Mouse (Mus musculus): ENCODE results near the gene Camk2d. TPM values are rescaled to one million over a fixed set of nuclear protein-coding genes. Genes with fewer than 3 reads are reported as not detected.

Gene Camk2d
- total and polyA plus RNA-seq, 2 experiments from 2014 or later: 95.3 to 178 TPM

DNA sequence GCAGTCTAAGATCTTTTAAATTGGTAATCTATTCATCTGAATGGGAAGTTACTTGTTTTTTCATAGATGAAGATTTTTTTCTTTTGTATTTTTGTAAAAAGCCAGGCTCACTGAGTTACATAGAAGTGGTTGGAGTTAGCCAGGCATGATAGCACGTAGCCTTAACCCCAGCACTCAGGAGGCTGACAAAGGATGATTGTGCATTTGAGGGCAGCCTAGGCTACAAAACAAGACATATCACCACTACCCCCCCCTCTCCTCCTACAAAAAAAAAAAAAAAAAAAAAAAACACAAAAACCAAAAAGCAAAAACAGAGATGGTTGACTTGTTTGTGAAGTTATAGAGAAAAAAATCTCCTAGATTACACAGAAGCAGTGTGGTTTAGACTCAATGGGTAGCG, 92.4 kb downstream of the Camk2d start:
- H3K27ac ChIP-seq: no peak overlapping the region
- ATAC-seq (no peak), DNase-seq (ENCODE audit: low spot score) (no peak)
- H3K9ac ChIP-seq (replicated peaks; ENCODE audit: low read length): no peak overlapping the region
- no peaks in the 10 kb centered on the region for H3K9me3 ChIP-seq (ENCODE audit: low read length)
- H3K4me2 ChIP-seq (ENCODE audit: low read depth, low read length): no peak overlapping the region
- TF ChIP-seq CTCF (IDR thresholded peaks at IDR 0.05; ENCODE audit: low read depth): no peak
- no peaks in the 10 kb centered on the region for H3K27me3 ChIP-seq (ENCODE audit: insufficient read depth, low read length)
- no peaks in the 10 kb centered on the region for H3K36me3 ChIP-seq (ENCODE audit: insufficient read depth, low read length)
- WGBS: 79% methylated on average over 2 of the region's 2 CpGs
- H3K4me1 ChIP-seq (ENCODE audit: insufficient read depth, low read length): peaks cover 4% of the 10 kb centered on the region; the same call in 1 of the 2 replicates
- H3K4me3 ChIP-seq (ENCODE audit: low read length): no peak overlapping the region

DNA sequence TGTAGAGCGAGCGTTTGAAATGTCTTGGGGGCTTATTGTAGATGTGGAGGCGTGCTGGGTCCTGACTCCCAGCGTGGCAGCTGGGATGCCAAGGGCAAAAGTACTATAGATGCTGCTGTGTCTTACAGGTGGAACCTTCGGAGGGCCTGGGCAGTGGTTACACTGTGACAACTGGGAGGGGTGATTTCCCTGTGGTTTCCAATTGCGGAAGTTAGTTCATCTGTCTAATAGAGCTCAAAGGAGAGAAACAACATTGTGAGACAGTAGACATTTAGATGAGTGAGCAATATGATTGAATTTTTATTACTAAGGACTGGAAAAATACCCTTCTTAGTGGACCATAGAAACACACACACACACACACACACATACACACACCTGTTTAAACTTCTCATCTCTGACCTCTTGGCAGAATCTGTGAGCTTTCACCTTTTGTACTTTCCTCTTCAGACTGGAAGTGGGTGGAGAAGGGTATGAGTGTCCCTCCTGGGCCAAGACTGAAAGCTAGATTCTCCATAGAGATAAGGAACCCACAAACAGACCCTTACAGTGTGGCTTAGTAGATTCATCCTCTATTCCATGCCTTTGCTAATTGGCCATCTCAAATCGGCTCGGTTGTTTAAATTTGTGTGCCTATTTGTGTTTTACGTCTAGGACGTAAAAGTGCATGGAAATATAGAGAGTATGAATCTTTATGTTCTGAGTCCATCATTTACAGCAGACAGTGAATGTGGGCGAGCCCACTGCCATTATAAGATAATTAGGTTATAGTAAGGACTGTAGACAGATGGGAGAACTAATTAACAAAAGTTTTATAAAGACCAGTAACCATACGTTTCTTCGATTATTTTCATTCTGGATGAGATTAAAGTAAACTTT, 94.8 kb downstream of the Camk2d start:
- Histone ChIP-seq H3K9me3 (ENCODE audit: low read length) (no peaks in the 10 kb centered on the region), H3K27ac (no peak overlapping the region), H3K36me3 (ENCODE audit: insufficient read depth, low read length) (no peaks in the 10 kb centered on the region), H3K9ac (replicated peaks; ENCODE audit: low read length) (no peak overlapping the region), H3K27me3 (ENCODE audit: insufficient read depth, low read length) (no peaks in the 10 kb centered on the region), H3K4me3 (ENCODE audit: low read length) (no peak overlapping the region), H3K4me2 (ENCODE audit: low read depth, low read length) (no peak overlapping the region), H3K4me1 (ENCODE audit: insufficient read depth, low read length) (peaks cover 10% of the 10 kb centered on the region; the same call in 1 of the 2 replicates)
- 91% methylated on average over 13 of the region's 13 CpGs for WGBS
- TF ChIP-seq CTCF (IDR thresholded peaks at IDR 0.05; ENCODE audit: low read depth): no peak
- ATAC-seq (no peak), DNase-seq (ENCODE audit: low spot score) (no peak)

DNA sequence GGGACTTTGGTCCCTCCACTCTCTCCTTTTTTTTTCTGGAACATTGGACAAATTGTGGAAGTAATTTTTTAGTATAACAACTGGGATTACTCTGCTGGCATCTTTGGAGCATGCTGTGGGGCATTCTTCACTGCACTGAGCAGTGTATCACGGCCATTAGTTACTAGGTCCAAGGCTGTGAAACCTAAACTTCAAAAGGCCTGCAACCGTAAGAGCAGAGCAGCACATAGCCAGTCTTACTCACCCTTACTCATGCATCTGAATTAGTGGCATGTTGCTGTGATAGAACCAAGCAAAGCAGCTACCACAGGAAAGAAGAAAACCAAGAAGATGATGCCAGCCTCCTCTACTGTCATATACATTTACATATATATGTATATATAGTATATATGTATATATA, 95.5 kb downstream of the Camk2d start:
- H3K4me2 ChIP-seq (ENCODE audit: low read depth, low read length): no peak overlapping the region
- no peaks in the 10 kb centered on the region for H3K27me3 ChIP-seq (ENCODE audit: insufficient read depth, low read length)
- no peak for TF ChIP-seq CTCF (IDR thresholded peaks at IDR 0.05; ENCODE audit: low read depth)
- no peaks in the 10 kb centered on the region for H3K9me3 ChIP-seq (ENCODE audit: low read length)
- DNase-seq (ENCODE audit: low spot score) (no peak), ATAC-seq (no peak)
- H3K9ac ChIP-seq (replicated peaks; ENCODE audit: low read length): no peak overlapping the region
- H3K36me3 ChIP-seq (ENCODE audit: insufficient read depth, low read length): no peaks in the 10 kb centered on the region
- H3K4me1 ChIP-seq (ENCODE audit: insufficient read depth, low read length): peaks cover 10% of the 10 kb centered on the region; the same call in 1 of the 2 replicates
- H3K4me3 ChIP-seq (ENCODE audit: low read length): no peak overlapping the region
- 72% methylated on average over 2 of the region's 2 CpGs for WGBS
- no peak overlapping the region for H3K27ac ChIP-seq

DNA sequence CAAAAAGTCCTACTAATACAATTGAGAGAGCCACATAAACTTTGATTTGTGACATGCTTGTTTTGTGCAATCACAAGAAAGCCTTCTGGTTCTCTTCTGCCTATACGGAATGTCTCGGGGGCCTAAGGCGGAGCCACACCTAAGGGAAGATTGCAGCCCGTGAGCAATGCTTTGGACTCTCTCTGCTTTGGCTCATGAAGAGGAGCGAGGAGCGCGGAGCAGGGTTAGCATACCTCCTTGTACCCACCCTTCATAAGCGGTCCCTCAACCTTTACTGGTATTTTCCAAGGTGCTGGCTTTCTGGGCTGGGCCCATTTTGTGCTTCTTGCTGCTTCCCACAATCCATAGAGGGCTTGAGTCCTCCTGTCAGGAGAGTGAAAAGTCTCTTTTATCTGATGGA, 96.7 kb downstream of the Camk2d start:
- peak overlapping the region; percentile 51 for H3K27ac ChIP-seq
- H3K9me3 ChIP-seq (ENCODE audit: low read length): no peaks in the 10 kb centered on the region
- no peak overlapping the region for H3K9ac ChIP-seq (replicated peaks; ENCODE audit: low read length)
- 92% methylated on average over 8 of the region's 8 CpGs for WGBS
- H3K4me3 ChIP-seq (ENCODE audit: low read length): no peak overlapping the region
- no peaks in the 10 kb centered on the region for H3K36me3 ChIP-seq (ENCODE audit: insufficient read depth, low read length)
- no peak for DNase-seq (ENCODE audit: low spot score)
- no peak for TF ChIP-seq CTCF (IDR thresholded peaks at IDR 0.05; ENCODE audit: low read depth)
- H3K4me1 ChIP-seq (ENCODE audit: insufficient read depth, low read length): peaks cover 10% of the 10 kb centered on the region; the same call in 1 of the 2 replicates
- H3K27me3 ChIP-seq (ENCODE audit: insufficient read depth, low read length): no peaks in the 10 kb centered on the region
- ATAC-seq: no peak
- H3K4me2 ChIP-seq (ENCODE audit: low read depth, low read length): 0 out of 2 replicates have a peak overlapping the region, but pooled peaks have one; percentile 13

DNA sequence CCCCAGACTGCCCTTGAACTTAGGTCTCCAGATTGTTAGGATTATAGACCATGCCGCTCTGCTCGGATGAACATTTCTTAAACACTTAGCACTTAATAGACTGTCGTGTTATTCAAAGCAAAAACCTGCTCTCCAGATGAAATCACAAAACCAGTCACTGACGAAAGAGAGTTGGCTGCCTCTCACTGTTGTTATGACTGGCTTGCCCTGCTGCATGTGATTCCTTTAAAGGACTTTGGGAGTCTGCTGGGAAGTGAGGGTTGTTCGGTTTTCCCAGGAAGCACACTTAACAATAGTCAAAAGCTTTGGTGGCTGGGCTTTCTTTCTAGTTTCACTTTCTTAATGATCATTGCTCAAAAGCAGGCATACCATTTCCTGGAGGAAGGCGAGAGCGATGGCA, 97.2 kb downstream of the Camk2d start:
- Histone ChIP-seq H3K27me3 (ENCODE audit: insufficient read depth, low read length) (no peaks in the 10 kb centered on the region), H3K27ac (peak overlapping the region; percentile 51), H3K9me3 (ENCODE audit: low read length) (no peaks in the 10 kb centered on the region), H3K9ac (replicated peaks; ENCODE audit: low read length) (no peak overlapping the region), H3K4me3 (ENCODE audit: low read length) (no peak overlapping the region), H3K36me3 (ENCODE audit: insufficient read depth, low read length) (no peaks in the 10 kb centered on the region), H3K4me2 (ENCODE audit: low read depth, low read length) (peak overlapping the region; percentile 13; the same call in 1 of the 2 replicates), H3K4me1 (ENCODE audit: insufficient read depth, low read length) (peaks cover 10% of the 10 kb centered on the region; the same call in 1 of the 2 replicates)
- TF ChIP-seq CTCF (IDR thresholded peaks at IDR 0.05; ENCODE audit: low read depth): no peak
- DNase-seq (ENCODE audit: low spot score): no peak
- 47% methylated on average over 7 of the region's 7 CpGs for WGBS
- no peak for ATAC-seq

DNA sequence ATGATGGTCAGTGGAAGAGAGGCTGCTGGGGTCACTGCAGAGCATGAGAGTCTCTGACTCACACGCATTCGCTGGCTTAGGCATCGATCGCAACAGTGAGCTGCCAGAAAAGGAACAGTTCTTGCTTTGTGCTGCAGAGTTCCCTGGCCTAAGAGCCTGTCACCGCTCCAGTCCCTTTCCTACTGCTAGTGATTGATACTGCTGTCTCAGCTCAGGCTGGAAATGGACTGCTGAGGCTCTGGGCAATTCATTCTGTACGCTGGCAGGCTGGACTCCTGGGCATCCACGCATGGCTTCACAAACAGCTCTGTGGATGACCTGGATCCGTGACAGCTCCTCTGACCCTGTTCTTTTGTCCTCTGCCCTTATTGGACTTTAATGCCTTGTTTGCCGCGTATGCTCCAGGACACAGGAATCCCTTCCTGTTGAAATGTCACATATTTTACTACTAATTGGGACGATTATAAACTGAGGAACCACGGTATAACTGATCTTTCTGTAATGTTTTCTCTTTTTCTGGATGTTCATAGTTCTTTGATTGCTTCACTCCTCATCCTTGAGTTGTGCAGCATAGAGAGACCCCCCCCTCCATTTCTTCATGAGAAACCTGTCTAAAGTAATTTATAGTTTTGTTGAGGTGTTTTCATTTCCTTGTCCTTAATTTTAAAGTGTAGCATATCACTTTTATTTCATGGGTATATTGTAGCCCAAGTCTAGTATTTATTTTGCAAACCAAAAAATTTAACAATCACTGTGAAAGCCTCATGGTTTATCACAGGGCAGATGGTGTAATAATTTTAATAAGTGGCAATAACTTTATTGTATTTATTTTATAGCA, 99.6 kb downstream of the Camk2d start:
- H3K36me3 ChIP-seq (ENCODE audit: insufficient read depth, low read length): no peaks in the 10 kb centered on the region
- no peak overlapping the region for H3K4me3 ChIP-seq (ENCODE audit: low read length)
- no peaks in the 10 kb centered on the region for H3K9me3 ChIP-seq (ENCODE audit: low read length)
- DNase-seq (ENCODE audit: low spot score) (peak; percentile 85), ATAC-seq (peak; percentile 96)
- no peak for TF ChIP-seq CTCF (IDR thresholded peaks at IDR 0.05; ENCODE audit: low read depth)
- H3K4me2 ChIP-seq (ENCODE audit: low read depth, low read length): peak overlapping the region; percentile 21; the same call in 1 of the 2 replicates
- H3K27me3 ChIP-seq (ENCODE audit: insufficient read depth, low read length): no peaks in the 10 kb centered on the region
- H3K4me1 ChIP-seq (ENCODE audit: insufficient read depth, low read length): peaks cover 10% of the 10 kb centered on the region; the same call in 1 of the 2 replicates
- WGBS: 10% methylated on average over 12 of the region's 12 CpGs
- no peak overlapping the region for H3K9ac ChIP-seq (replicated peaks; ENCODE audit: low read length)
- H3K27ac ChIP-seq: peak overlapping the region; percentile 68

Measured in hindbrain, postnatal 0 days (tissue).